Mouse (Mus musculus) kidney, adult 2 months (tissue): ENCODE measurements around the gene Cmbl.

ENCODE experiments used
- CTCF ChIP-seq: fragments of 200-500 bp; conservative IDR thresholded peaks from 2 replicates; pipeline ENCODE4 v1.5.1; 2011; ENCODE audit warnings: low read depth, mild to moderate bottlenecking, control low read depth, low read length, moderate library complexity, mixed read lengths; ENCODE audit not compliant: insufficient read depth, insufficient read length
- POLR2A ChIP-seq: fragments of 200-500 bp; IDR thresholded peaks from one replicate; pipeline ENCODE4 v1.6.1; 2011; ENCODE audit warnings: low read depth, low read length, control low read depth

DNA sequence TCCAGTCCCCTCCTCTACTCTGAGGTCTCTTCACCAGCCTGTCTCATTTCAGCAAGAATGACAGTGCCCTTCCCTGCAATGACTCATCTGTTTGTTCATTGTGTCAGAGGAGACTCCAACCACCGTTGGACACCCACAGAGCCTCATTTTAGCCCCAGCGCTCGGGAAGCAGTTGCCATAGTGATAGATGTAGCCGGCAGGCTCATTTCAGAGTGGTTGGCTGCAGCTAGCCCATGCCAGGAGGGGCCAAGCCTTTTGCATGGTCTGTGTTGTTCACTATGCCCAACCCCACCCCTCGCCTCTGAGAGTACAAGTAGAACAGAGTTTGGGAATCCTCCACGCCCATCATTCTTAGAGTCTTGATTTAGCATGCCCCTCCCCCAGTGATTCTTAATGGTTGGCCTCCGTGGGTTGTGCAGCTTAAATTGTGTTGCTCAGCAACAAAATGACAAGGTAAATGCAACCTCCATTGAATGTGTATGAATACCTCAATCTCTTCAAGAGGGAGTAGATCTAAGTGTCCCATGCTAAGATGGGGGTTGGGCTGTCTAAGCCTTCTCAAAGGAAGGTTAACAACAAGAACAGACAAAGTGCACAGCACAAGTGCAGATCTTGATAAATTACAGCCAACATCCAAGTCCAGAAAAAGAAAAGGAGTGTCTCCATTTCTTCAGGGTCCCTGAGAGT lies 29.0 kb upstream of the Cmbl start:
- TF ChIP-seq CTCF: no peak
- no peak for TF ChIP-seq POLR2A
